Mouse (Mus musculus) forebrain, embryonic 10.5 days (tissue): ENCODE data around the gene Gch1. TPM values are rescaled to one million over a fixed set of nuclear protein-coding genes. Genes with fewer than 3 reads are reported as not detected.

Source experiments
- DNase-seq: peaks from one replicate; pipeline ENCODE4 v3.0.0-alpha.2; 2017; ENCODE audit warnings: low spot score; ENCODE audit errors: extremely low spot score
- H3K27ac ChIP-seq: fragments of 300-500 bp; sonication (generic); 2 replicates; pipeline ENCODE4 v1.5.1; 2016; ENCODE audit warnings: mild to moderate bottlenecking
- H3K27me3 ChIP-seq: fragments of 300-500 bp; sonication (generic); 2 replicates; pipeline ENCODE4 v1.6.1; 2016; ENCODE audit warnings: mild to moderate bottlenecking; ENCODE audit not compliant: poor library complexity, severe bottlenecking
- H3K36me3 ChIP-seq: fragments of 300-500 bp; sonication (generic); replicated peaks from 2 replicates; pipeline ENCODE4 v1.6.1; 2016; ENCODE audit warnings: mild to moderate bottlenecking, moderate library complexity
- H3K4me1 ChIP-seq: fragments of 300-500 bp; sonication (generic); 2 replicates; pipeline ENCODE4 v1.6.1; 2016
- H3K4me3 ChIP-seq: fragments of 300-500 bp; sonication (generic); 2 replicates; pipeline ENCODE4 v1.5.1; 2016; ENCODE audit warnings: mild to moderate bottlenecking, moderate library complexity
- H3K9me3 ChIP-seq: fragments of 300-500 bp; sonication (generic); 2 replicates; pipeline ENCODE4 v1.6.1; 2016; ENCODE audit warnings: mild to moderate bottlenecking, moderate library complexity
- WGBS: fragments of 180-500 bp; shearing (Covaris S2); methylation state at CpG from one replicate; pipeline ENCODE4 v1.1.7; 2016; 5-methylcytosine and 5-hydroxymethylcytosine counted together
- polyA plus RNA-seq: library from polyadenylated mRNA; unstranded; fragments of >200 nt; fragmentation: Nextera tagmentation; extraction: Ambion mirVana; gene quantifications from 2 replicates; pipeline ENCODE4 v1.2.1, GENCODE M21; 2016

The Gch1 gene
- polyA plus RNA-seq, 1 experiment from 2014 or later = 0.73 TPM

DNA sequence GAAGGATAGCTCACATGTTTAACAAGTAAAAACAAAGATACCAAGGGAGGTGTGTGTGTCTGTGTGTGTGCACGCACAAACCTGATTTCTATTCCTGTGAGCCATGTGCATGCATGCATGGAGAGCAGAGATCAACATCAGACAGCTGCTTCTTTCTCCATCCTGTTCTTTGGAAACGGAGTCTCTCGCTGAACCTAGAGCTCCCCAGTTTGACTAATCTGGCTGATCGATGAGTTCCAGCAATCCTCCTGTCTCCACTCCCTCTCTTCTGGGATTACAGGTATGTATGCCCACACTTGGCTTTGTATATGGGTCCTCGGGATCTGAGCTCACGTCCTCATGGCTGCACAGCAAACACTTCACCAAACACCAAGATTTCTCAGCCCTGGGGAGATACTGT is 4.3 kb upstream of the Gch1 start:
- H3K36me3 ChIP-seq = no peaks in the 10 kb centered on the region
- H3K4me3 ChIP-seq = no peak overlapping the region
- no peaks in the 10 kb centered on the region for H3K9me3 ChIP-seq
- H3K4me1 ChIP-seq = peaks cover 4% of the 10 kb centered on the region
- WGBS = 86% methylated on average over 6 of the region's 6 CpGs
- H3K27ac ChIP-seq = no peak overlapping the region
- DNase-seq = no peak
- H3K27me3 ChIP-seq = peaks cover 7% of the 10 kb centered on the region

DNA sequence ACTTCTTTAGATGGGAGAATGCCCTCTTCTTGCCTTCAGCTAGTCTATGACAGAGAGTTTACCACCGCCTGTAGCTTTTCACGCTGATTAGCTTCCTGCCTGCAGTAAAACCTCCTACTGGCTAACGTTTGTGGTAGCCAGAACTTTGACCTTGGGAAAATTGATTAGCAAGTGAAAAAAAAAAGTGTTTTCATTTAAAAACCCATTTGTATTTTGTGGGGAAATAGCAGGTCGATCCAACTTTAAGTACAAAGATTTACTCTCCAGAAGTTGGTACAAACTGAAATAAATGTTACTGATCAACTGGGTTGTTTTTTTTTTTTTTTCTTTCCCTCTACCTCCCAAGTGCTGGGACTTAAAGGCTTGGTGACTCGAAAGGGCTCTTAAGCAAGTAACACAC is 2.6 kb upstream of the Gch1 start:
- H3K4me1 ChIP-seq = peaks cover 11% of the 10 kb centered on the region
- 62% methylated on average over 5 of the region's 5 CpGs for WGBS
- H3K9me3 ChIP-seq = no peaks in the 10 kb centered on the region
- H3K36me3 ChIP-seq = no peaks in the 10 kb centered on the region
- no peak overlapping the region for H3K4me3 ChIP-seq
- peaks cover 23% of the 10 kb centered on the region for H3K27me3 ChIP-seq
- DNase-seq = no peak
- no peak overlapping the region for H3K27ac ChIP-seq

DNA sequence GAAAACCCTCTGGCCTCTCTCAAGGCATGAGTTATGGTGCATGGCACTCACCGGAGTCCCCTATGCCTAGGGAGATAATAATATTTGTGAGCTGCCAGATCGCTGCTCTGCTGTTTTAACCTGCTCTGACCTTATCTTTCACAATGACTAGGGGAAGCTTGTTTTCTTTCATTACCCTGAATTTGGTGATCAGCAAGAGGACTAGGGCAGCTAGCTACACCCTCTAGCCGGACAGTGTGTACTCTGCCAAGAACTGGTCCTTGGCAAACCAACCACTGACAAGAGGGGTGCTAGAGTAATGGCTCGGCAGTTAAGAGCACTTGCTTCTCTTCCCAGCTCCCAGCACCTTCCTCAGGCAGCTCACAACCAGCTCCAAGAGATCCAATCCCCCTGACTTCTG is 1.4 kb upstream of the Gch1 start:
- no peak for DNase-seq

DNA sequence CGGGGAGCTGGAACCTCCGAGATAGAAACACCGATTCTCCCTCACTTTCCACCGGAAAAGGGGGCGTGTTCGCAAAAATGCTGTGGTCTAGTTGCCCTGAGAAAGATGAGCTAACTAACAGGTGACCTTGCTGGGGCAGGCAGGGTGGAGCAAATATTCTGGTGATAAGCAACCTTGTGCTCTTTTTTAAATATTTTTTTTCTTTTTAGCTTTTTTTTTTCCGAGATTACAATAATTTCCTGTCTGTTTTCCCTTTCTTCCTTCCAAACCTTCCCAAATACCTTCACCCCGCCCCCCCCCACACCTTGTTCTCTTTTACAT is 382 bp upstream of the Gch1 start:
- Histone ChIP-seq H3K4me3 (peak overlapping the region; percentile 76), H3K9me3 (no peaks in the 10 kb centered on the region), H3K36me3 (no peaks in the 10 kb centered on the region), H3K27ac (0 out of 2 replicates have a peak overlapping the region, but pooled peaks have one; percentile 40), H3K27me3 (peaks cover 27% of the 10 kb centered on the region), H3K4me1 (peaks cover 11% of the 10 kb centered on the region)
- 12% methylated on average over 8 of the region's 8 CpGs for WGBS
- DNase-seq = no peak

More for the DNA sequence above, 1.4 kb upstream of the Gch1 start:
- H3K4me1 ChIP-seq = peaks cover 11% of the 10 kb centered on the region
- no peaks in the 10 kb centered on the region for H3K9me3 ChIP-seq
- WGBS = 75% methylated on average over 4 of the region's 4 CpGs
- no peak overlapping the region for H3K4me3 ChIP-seq
- H3K27me3 ChIP-seq = peaks cover 27% of the 10 kb centered on the region
- no peaks in the 10 kb centered on the region for H3K36me3 ChIP-seq
- H3K27ac ChIP-seq = no peak overlapping the region

DNA sequence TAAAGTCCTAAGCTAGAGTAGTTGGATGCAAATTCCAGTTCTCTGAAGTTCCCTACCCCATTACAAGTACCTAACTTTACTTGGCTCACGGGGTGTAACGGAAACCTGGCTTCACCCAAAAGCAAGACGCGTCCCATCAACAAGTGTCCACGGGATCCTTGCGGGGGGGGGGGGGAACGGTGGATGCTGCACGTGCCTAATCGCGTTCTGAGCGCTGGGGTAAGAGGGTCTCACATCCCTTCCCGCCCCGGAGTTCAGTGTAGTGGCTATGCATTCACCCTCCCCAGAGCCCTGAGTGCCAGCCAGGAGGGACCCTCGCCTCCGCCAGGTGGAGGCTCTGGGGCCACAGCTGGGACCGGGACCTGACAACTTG is 752 bp downstream of the Gch1 start:
- 1% methylated on average over 16 of the region's 16 CpGs for WGBS
- no peaks in the 10 kb centered on the region for H3K36me3 ChIP-seq
- peak overlapping the region; percentile 76 for H3K4me3 ChIP-seq
- DNase-seq = no peak
- H3K27me3 ChIP-seq = peaks cover 27% of the 10 kb centered on the region
- peaks cover 11% of the 10 kb centered on the region for H3K4me1 ChIP-seq
- H3K9me3 ChIP-seq = no peaks in the 10 kb centered on the region
- H3K27ac ChIP-seq = 0 out of 2 replicates have a peak overlapping the region, but pooled peaks have one; percentile 40

DNA sequence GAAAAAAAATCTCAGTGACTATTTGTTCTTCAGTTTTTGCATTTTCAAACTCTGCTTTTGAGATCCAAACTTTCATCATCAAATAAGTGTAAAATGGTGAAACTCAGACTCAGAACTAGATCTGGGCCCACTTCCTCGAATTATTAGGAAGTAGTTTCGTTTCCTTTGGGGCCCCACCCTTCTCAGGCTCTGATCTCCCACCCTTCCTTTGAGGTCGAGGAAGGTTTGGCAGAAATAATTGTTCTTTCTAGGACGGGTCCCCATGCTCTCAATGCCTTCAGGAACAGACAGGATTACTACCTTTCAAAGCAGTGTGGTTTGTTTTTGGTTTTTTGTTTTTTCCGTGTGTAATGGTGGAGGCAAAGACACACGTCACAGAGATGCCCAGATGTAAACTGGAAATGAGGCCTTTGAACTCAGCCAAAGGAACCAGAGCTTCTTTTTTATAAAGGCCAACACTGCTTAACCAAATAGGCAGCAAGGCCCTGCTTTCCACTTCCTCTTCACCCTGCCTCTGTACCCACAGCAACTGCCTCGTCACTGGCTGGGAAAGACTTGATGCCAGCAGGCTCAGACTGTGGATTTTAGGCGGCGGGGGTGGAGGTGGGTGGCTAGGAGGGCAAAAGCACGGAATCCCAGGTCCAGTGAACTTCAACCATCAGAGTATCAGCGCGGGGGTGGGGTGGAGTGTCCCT is 1.4 kb downstream of the Gch1 start:
- 33% methylated on average over 12 of the region's 12 CpGs for WGBS
- H3K36me3 ChIP-seq = no peaks in the 10 kb centered on the region

DNA sequence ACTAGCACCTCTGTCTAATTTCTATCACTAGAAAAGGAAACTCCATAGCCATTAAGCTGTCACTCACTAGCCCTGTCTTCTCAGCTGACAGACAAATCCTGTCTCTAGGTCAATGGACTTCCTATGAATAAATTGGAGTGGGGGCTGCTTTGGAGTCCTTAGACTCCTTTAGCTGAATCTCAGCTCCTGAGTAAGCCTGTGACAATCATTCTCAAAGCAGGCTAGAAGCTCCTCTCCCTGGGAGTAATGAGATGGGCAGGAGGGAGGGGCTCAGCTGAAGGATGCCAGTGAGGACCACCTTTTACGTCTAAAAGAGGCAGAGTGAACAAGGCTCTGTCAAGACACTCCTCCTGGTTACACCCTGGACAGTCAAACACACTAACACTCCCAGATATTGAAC is 2.0 kb downstream of the Gch1 start:
- Histone ChIP-seq H3K36me3 (no peaks in the 10 kb centered on the region), H3K4me1 (peaks cover 11% of the 10 kb centered on the region), H3K27ac (no peak overlapping the region), H3K27me3 (peaks cover 27% of the 10 kb centered on the region), H3K4me3 (no peak overlapping the region), H3K9me3 (no peaks in the 10 kb centered on the region)
- 25% methylated on average over 1 of the region's 1 CpGs for WGBS
- no peak for DNase-seq

More for the DNA sequence above, 1.4 kb downstream of the Gch1 start:
- Histone ChIP-seq H3K4me3 (peak overlapping the region; percentile 76; the same call in 1 of the 2 replicates), H3K4me1 (peaks cover 11% of the 10 kb centered on the region), H3K9me3 (no peaks in the 10 kb centered on the region), H3K27ac (no peak overlapping the region), H3K27me3 (peaks cover 27% of the 10 kb centered on the region)
- DNase-seq = no peak

DNA sequence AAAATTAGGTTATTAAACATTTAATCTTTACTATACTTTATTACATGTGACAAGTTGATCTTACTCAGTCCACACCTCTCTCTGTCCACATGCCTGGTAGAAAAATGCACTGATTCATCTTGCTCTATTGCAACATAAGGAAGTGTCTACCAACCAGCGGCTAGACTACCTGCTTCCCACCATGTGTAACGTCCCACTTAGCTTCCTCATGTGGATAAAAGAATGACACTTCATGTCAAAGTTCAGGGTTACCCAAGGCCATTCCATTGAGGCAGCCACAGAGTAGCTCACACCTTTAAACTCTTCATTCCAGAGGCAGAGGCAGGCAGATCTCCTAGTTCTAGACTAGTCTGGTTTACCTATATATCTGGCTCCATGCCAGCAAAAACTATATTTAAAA is 2.7 kb downstream of the Gch1 start:
- H3K4me1 ChIP-seq = peaks cover 11% of the 10 kb centered on the region
- WGBS = 88% methylated on average over 2 of the region's 2 CpGs
- no peaks in the 10 kb centered on the region for H3K9me3 ChIP-seq
- H3K27ac ChIP-seq = no peak overlapping the region
- no peak overlapping the region for H3K4me3 ChIP-seq
- no peak for DNase-seq
- peaks cover 27% of the 10 kb centered on the region for H3K27me3 ChIP-seq
- H3K36me3 ChIP-seq = no peaks in the 10 kb centered on the region

DNA sequence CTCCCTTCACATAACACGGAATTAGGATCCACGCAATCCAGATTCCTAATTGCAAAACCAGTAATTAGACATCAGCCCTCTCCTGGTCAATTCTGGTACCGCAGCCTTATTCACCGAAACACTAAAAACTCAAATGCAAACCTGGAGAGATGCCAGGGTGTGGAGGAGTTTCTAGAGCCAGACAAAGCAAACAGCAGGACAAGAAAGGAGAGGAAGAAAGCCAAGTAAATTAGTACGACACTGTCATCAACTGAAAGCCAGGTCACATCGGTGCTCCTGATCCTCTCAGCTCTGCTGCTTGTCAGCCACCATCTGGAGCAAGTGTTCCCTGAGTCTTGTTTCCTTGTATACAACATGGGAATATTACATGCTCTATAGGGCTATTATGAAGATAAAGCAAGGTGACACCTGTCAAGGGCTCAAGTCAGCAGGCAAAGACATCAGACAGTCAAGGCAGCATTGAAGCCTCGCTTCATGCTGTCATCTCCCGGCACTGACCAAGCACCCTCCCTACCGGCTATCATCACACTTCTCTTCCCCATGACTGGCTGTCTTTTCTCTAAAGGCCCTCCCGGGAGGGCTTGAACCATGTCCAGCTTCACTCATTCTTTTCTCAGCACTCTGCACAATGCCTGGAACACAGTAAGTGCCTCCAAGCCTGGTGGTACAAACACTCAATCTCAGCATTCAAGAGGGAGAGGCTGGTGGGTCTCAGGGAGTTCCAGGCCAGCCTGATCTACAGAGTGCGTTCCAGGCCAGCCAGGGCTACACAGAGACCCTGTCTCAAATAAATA is 7.5 kb downstream of the Gch1 start:
- WGBS = 68% methylated on average over 11 of the region's 11 CpGs
- H3K27me3 ChIP-seq = 0 out of 2 replicates have a peak, but pooled peaks cover 3% of the 10 kb centered on the region
- no peaks in the 10 kb centered on the region for H3K36me3 ChIP-seq
- H3K27ac ChIP-seq = no peak overlapping the region
- no peak overlapping the region for H3K4me3 ChIP-seq
- DNase-seq = no peak
- peaks cover 7% of the 10 kb centered on the region for H3K4me1 ChIP-seq
- no peaks in the 10 kb centered on the region for H3K9me3 ChIP-seq

DNA sequence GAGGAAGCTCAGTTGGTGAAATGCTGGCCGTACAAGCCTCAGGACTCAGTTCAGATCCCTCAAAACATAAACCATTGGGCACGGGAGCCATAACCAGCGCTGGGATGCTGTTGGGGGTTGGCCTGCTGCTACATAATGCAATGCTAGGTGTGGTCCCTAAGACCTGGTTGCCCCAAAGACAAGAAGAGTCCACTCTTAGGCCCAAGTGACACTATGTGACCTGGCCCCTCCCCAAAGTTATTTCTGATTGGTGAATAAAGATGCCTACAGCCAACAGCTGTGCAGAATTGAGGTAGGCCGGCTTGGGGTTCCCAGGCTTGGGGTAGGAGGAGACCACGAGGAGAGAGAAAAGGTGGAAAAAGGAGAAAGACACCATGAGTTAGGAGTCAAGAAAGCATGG is 10.4 kb downstream of the Gch1 start:
- H3K27ac ChIP-seq = no peak overlapping the region
- WGBS = 89% methylated on average over 5 of the region's 5 CpGs
- peaks cover 7% of the 10 kb centered on the region for H3K4me1 ChIP-seq
- H3K27me3 ChIP-seq = no peaks in the 10 kb centered on the region
- DNase-seq = no peak
- no peaks in the 10 kb centered on the region for H3K9me3 ChIP-seq
- no peak overlapping the region for H3K4me3 ChIP-seq
- no peaks in the 10 kb centered on the region for H3K36me3 ChIP-seq

DNA sequence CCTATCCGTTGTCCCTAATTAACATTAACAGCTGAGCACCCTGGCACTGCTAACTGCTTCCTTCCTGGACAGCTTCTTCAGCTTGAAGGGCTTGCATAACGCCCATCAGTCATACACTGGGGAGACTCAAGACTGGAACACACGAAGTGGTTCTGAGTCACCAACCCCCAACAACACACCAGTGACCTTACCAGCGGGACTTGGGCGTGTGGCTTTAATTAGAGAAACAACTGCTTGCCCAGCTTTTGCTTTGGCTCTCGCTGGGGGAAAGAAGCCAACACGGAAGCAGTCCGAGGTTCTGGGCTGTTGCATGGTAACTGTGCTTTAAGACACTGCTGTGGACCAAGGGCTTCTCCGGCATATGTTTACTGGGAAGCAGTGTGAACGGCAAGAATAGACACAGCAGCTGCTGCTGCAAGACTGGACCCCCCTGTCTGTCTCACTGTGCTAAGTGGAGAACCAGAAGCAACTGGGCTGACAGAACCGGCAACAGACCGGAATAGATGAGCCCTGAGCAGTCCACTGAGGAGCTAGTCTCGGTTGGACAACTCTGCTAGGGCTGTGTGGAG is 11.3 kb downstream of the Gch1 start:
- peaks cover 7% of the 10 kb centered on the region for H3K4me1 ChIP-seq
- H3K4me3 ChIP-seq = no peak overlapping the region
- DNase-seq = no peak
- H3K9me3 ChIP-seq = no peaks in the 10 kb centered on the region
- whole genome bisulfite sequencing = 67% methylated on average over 13 of the region's 13 CpGs
- H3K36me3 ChIP-seq = no peaks in the 10 kb centered on the region
- no peaks in the 10 kb centered on the region for H3K27me3 ChIP-seq
- no peak overlapping the region for H3K27ac ChIP-seq

DNA sequence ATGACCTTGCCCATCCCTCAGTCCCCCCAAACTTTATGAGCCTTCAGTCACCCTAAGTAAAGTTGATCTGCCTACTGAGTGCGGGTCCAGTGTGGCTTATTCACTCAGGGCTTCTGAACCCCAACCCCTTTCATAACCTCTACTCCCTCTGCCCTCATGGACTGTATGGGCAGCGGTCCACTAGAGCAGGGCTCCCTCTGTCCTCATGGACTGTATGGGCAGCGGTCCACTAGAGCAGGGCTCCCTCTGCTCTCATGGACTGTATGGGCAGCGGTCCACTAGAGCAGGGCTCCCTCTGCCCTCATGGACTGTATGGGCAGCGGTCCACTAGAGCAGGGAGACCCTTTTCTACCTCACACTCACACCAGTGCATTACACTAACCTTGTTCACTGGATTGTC is 13.0 kb downstream of the Gch1 start:
- DNase-seq = no peak
- Histone ChIP-seq H3K36me3 (no peaks in the 10 kb centered on the region), H3K27ac (no peak overlapping the region), H3K27me3 (no peaks in the 10 kb centered on the region), H3K4me3 (no peak overlapping the region), H3K4me1 (peaks cover 9% of the 10 kb centered on the region), H3K9me3 (no peaks in the 10 kb centered on the region)
- 87% methylated on average over 5 of the region's 5 CpGs for WGBS

DNA sequence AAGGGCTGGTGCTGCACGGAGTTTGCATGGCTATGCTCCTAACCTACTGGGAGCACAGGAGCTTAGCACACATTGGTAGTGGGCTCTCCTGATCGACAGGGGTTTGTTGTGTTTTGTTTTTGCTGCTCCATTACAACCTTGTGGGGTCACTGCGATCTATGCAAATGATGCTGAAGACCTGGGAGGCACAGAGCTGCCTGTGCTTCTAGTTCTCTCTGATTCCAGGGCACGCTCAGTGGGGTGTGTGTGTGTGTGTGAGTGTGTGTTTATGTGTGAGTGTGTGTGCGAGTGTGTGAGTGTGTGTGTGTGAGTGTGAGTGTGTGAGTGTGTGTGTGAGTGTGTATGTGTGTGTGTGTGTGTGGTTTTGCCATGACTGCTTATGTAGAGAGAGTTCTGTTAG is 14.1 kb downstream of the Gch1 start:
- H3K36me3 ChIP-seq = no peaks in the 10 kb centered on the region
- no peak overlapping the region for H3K4me3 ChIP-seq
- peaks cover 9% of the 10 kb centered on the region for H3K4me1 ChIP-seq
- no peak for DNase-seq
- no peaks in the 10 kb centered on the region for H3K27me3 ChIP-seq
- no peaks in the 10 kb centered on the region for H3K9me3 ChIP-seq
- 76% methylated on average over 5 of the region's 5 CpGs for WGBS
- H3K27ac ChIP-seq = no peak overlapping the region
